Mouse (Mus musculus): Measurements from ENCODE around the gene Taok3. TPM values are rescaled to one million over a fixed set of nuclear protein-coding genes. Genes with fewer than 3 reads are reported as not detected.
"Not testable (repeated sequence)": the region's sequence is repeated elsewhere in the genome, so short reads cannot be mapped to it uniquely, and the experiment has no call there.

The Taok3 gene
- total RNA-seq, 2 experiments from 2014 or later, result 13.7 to 14.7 TPM

DNA sequence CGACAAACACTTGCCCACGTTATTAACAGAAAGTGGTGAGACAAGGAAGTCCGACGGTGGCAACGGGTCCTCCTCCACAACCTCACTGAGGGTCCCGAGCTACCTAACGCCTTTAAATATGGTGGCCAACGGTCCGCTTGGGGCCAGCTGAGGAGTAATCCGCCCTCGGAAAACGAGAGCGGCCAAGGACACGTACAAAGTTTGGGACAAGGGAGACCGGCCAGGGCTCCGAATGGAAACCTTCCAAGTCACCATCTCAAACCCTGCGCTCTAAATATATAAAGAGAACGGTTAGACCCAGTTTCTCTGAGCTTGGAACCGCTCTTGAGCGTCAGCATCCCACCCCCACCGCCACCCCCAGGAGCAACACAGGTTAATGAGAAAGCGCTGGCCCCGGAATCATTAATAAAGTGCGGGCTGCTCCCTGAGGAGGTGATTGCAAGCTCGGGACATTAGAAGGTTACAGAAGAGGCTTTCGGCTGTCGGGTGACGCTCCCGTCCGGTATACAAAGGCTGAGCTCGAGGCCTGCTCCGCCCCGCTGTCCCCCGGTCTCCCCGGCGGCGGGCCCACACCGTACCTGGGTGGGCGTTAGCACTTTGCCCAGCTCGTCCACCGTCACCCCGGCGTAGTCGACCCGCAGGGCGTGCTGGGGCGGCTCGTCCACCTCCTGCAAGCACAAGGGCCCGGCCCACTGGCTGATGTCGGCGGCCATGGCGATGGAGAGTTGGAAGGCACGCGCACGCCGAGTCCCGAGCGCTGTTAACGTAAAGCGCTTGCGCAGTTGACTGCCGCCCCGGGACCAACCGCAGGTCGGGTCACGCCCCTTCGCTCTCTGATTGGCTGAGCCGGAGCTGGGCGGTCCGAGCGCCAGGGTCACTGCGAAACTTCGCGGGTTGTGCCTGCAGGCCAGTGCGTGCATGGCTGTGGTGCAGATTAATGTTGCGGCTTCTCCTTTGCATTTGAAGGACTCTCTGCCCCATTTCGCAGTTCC, 167.2 kb downstream of the Taok3 start, which contains the start of gene Pebp1:
TSS of gene Pebp1 (minus strand) at position 795 of the 992 bp plus-strand sequence.
- DNase-seq (ENCODE audit: low spot score in 2 of 2), result peak; percentile 93 to 97

DNA sequence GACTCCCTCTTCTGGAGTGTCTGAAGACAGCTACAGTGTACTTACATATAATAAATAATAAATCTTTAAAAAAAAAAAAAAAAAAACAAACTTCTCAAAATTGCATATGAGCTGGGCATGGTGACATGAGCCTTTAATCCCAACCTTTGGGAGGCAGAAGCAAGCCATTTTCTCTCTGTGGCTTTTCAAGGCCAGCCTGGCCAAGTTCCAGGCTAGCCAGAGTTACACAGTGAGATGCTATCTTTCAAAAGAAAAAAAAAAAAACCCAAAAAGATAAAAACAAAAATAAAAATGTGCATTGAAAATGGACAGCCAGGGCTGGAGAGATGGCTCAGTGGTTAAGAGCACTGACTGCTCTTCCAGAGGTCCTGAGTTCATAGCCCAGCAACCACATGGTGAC, 169.7 kb downstream of the Taok3 start:
- no peak for DNase-seq (ENCODE audit: low spot score in 2 of 2)

DNA sequence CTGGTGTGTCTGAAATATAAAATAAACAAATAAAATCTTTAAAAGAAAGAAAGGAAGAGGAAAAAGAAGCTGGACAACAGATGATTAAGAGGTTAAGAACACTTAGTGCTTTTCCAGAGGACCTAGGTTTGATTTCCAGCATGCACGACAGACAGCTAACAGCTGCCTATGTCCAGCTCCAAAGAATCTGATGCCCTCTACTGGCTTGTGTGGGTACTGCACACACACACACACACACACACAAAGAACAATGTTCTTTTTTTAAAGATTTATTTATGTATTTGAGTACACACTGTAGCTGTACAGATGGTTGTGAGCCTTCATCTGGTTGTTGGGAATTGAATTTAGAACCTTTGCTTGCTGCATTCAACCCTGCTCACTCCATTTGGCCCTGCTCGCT, 170.2 kb downstream of the Taok3 start:
- no peak for DNase-seq (ENCODE audit: low spot score in 2 of 2)

DNA sequence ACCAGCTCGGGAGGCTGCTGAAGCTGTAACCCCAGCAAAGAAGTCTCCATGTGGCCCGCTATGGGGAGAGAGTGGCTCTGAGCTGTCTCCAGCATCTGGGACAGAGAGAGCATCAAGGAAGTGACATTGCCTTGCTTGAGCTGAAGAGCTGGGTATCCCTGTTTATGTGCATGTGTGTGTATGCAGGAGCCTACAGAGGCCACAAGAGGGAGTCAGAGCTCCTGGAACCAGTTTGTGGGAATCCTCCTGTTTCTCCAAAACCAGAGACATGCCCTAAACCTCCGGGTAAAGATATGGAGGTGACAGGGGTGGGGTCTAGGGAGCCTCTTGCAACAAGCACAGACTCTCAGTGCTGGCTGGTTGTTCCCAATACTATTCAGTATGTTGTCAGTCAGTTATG, 171.4 kb downstream of the Taok3 start:
- DNase-seq (ENCODE audit: low spot score in 2 of 2), result no peak

DNA sequence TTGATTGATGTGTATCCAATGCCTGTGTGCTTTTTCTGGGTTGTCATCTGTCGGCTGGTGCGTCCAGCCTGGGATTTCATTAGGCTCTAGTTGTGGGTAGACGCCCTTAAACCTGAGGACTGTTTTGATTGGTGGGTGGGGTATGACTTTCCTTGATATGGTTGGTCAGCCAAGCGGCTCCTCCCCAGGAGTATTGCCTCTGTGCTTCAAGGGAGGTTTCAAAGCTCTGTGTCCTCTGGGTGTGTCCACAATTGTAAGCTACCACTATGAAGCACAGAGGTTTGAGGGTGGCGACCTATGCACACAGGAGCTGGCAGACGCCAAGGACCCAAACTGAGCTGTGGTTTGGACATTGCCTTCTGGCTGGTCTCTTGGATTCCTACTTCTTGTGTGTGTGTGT, 172.6 kb downstream of the Taok3 start:
- DNase-seq (ENCODE audit: low spot score in 2 of 2), result no peak

- DNase-seq (ENCODE audit: low spot score in 2 of 2), result not testable (repeated sequence)
Measured at GRCm38 (mm10) chr5:117293776-117294175, 173.8 kb downstream of the Taok3 start.

DNA sequence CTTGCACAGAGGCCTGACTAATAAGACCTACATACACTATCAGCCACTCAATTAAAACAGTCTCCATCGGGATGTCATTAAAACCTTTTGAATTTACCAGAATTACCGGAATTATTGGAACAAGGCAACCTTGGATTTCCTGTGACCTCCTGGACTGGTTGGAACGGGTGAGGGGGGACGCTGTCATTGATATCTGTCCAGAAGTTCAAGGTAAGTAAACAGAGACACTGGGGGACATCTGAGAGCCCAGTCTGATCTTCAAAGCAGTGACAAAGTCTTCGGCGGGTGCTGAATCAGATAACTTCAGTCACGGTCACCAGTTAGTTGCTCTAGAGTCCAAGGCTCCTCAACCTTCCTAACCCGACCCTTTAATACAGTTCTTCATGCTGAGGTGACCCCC, 175.1 kb downstream of the Taok3 start:
- DNase-seq (ENCODE audit: low spot score in 2 of 2), result no peak

- DNase-seq (ENCODE audit: low spot score in 2 of 2), result no peak
Measured at GRCm38 (mm10) chr5:117302899-117303298, 183.0 kb downstream of the Taok3 start.

DNA sequence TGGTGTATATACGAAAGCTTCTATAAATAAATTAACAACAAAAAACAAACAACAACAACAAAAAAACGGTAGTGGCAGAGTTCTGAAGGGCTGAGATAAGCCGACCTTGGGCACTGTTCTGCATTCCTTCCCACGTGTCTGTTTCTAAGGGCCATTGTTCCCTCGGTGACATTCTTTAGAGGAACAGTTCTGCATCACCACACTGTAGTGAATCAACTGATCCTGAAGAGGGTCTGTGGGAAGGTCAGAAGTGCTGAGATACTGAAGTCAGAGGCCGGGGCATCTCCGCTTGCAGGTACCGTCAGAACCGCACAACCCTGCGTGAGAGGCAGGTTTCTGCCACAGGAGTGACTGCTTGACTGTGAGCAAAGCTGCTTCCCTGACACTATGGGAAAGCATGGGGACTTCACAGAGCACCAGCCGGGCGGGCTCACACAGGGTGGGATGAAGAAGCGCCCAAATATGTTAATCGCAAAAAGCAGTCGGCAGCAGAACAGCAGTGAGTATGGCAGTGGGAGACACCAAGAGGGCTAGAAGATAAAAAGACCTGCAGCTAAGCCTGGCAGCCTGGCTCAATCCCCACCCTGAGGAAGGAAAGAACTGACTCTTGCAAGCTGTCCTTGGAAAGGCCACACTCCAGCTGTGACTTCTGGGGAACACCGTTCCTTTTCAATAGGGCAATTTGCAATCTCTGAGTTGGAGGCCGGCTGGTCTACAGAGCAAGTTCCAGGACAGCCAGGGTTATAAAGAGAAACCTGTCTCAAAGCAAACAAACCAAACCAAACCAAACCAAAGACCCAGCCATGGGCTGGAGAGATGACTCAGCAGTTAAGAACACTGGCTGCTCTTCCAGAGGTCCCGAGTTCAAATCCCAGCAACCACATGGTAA, 184.0 kb downstream of the Taok3 start:
- no peak for DNase-seq (ENCODE audit: low spot score in 2 of 2)

GRCm38 (mm10) chr5:117304947-117305346, 185.0 kb downstream of the Taok3 start:
- peak; percentile 67 to 82 for DNase-seq (ENCODE audit: low spot score in 2 of 2)

DNA sequence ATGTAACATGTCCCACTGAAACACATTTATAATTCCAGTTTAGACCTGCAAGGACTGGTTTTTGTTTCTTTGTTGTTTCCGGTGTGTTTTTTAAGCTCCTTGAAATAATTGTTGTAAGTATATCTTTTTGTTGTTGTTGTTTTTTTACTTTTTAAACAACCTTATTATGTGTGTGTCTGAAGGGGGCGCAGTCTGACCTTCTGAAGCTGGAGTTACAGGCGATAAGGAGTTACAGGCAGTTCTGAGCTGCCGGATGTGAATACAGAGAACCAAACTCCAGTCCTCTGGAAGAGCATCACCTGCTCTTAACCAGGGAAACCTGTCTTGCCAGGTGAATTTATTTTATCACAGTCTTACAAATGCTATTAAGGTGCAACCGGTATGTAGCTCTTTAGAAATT, 185.8 kb downstream of the Taok3 start:
- no peak for DNase-seq (ENCODE audit: low spot score in 2 of 2)

GRCm38 (mm10) chr5:117306826-117307225, 186.9 kb downstream of the Taok3 start:
- DNase-seq (ENCODE audit: low spot score in 2 of 2), result no peak

- DNase-seq (ENCODE audit: low spot score in 2 of 2), result peak; percentile 62 to 74
Measured at GRCm38 (mm10) chr5:117307699-117308098, 187.8 kb downstream of the Taok3 start.

GRCm38 (mm10) chr5:117313420-117313819, 193.5 kb downstream of the Taok3 start:
- peak in 1 of 2 experiments; percentile 27 for DNase-seq (ENCODE audit: low spot score in 2 of 2)

GRCm38 (mm10) chr5:117313909-117314308, 194.0 kb downstream of the Taok3 start:
- DNase-seq (ENCODE audit: low spot score in 2 of 2), result no peak

GRCm38 (mm10) chr5:117314587-117315428, 194.9 kb downstream of the Taok3 start:
- no peak for DNase-seq (ENCODE audit: low spot score in 2 of 2)

DNA sequence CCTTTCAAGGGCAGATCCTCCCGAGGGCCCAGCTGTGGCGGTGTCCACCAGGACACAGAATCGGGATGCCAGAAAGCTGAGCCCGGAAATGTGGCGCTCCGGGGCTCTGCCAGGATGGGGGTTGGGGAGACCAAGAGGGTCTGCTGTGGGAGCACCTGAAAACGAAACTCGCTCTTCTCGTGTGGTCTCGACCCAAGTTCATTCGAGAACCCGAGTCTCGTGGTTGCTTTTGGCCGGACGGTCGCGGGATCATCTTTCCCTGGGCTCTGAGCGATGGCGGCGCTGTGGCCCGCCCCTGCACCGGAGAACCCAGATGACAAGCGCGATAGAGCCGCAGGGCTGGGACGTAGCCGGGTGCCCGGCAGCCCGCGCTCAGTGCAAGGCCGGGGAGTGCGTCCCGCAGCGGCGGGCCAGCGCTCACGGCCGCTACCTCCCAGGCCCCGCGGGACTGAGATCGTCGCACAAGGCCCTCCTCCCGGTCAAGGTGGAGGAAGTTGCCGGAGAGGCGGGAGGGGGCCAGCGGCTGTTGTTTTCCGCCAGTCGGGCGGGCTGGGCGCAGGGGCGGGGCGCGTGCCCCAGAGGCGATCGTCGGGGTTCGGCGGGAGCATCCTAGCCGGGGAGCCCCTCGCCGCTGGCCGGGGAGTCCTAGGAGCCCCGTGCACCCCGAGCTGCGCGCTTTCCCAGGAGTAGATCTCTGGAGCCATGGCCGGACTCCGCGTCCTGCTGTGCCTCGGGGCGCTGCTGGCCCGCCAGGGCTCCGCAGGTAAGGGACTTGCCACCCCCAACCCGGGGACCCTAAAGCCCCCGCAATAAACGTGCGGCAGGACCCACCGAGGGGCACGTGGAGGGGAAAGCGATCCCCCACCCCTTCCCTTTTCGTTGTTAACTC, 199.1 kb downstream of the Taok3 start, which contains the start of gene Vsig10:
TSS of gene Vsig10 (plus strand) at position 343 of the 889 bp plus-strand sequence.
- DNase-seq (ENCODE audit: low spot score in 2 of 2), result peak; percentile 52 to 77

- no peak for DNase-seq (ENCODE audit: low spot score in 2 of 2)
Measured at GRCm38 (mm10) chr5:117323751-117324150, 203.8 kb downstream of the Taok3 start.

All from gastrocnemius, postnatal 4 days (tissue).